Mouse (Mus musculus) limb, embryonic 15.5 days (tissue): ENCODE data around the gene Tmpo. TPM values are rescaled to one million over a fixed set of nuclear protein-coding genes. Genes with fewer than 3 reads are reported as not detected.

Source experiments
- polyA plus RNA-seq: library from polyadenylated mRNA; unstranded; fragments of >200 nt; fragmentation: Nextera tagmentation; extraction: Ambion mirVana; gene quantifications from 2 replicates; pipeline ENCODE4 v1.2.1, GENCODE M21; 2015

Tmpo gene
- polyA plus RNA-seq, 1 experiment from 2014 or later = 201 TPM

Other genes with a start within 250 kb of the Tmpo start
- 19.4 and 24.3 TPM in 2 replicates for gene Apaf1, start 98.5 kb downstream of the Tmpo start, polyA plus RNA-seq
- gene Ikbip, start 98.4 kb downstream of the Tmpo start, polyA plus RNA-seq = 77.8 and 87.9 TPM in 2 replicates
- 396 and 431 TPM in 2 replicates for gene Slc25a3, start 57.3 kb downstream of the Tmpo start, polyA plus RNA-seq